In the genomic region with DNA sequence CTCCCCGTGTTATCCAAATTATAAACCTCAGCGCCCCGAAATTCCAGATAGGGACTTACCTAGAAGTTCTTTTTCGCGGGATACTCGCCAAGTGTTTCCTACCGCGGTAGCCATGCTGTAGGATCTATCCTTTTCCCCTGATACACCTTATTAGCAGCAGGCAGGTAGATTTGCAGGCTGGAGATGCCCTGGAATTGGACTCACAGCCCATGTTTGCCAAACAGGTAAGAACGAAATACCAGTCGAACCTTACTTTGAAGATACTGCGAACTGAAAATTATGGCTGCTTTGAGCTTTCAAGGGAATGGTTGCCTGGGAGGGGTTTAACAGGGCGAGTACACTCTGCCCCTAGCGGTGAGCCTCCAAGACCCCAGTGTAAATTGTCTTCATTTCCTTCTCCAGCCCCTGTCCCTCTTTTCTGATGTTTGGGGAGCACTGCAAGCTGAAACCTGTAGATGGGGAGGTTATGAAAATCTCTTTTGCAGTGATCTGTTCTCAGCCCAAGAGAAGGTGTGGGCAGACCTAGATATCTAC, we compare ENCODE assay signal across 8 mouse cellular contexts.
DNase-seq lines count a peak whose midpoint lies in the region; ATAC-seq and TF ChIP-seq lines count a peak whose summit lies in the region.

No protein-coding gene starts in this region.

- DNase-seq in layer of hippocampus, adult 11-12 months (ENCODE audit: low spot score) = peak; percentile 2
- DNase-seq in layer of hippocampus, postnatal 14 days (ENCODE audit: low spot score in 2 of 2) = no peak
- peak; percentile 54 for DNase-seq in embryonic facial prominence, embryonic 11.5 days (ENCODE audit: low spot score)
- DNase-seq in MN1 (ENCODE audit: low spot score) = no peak
- DNase-seq in gastrocnemius, adult 2 months = no peak
- no peak for DNase-seq in spleen, postnatal 36 days (ENCODE audit: low spot score in 2 of 2)

- H3K9ac ChIP-seq in embryonic facial prominence, embryonic 11.5 days (replicated peaks; ENCODE audit: low read length) = no peak overlapping the region
- H3K9ac ChIP-seq in intestine, embryonic 16.5 days (ENCODE audit: low read depth, low read length) = no peak overlapping the region
- H3K9ac ChIP-seq in midbrain, embryonic 13.5 days (replicated peaks) = peak overlapping the region; percentile 14; the same call in 1 of the 2 replicates

- WGBS in embryonic facial prominence, embryonic 11.5 days = 28% methylated on average over 13 of the region's 13 CpGs
- WGBS in intestine, embryonic 16.5 days = 28% methylated on average over 13 of the region's 13 CpGs
- WGBS in midbrain, embryonic 13.5 days = 32% methylated on average over 13 of the region's 13 CpGs

- ATAC-seq in embryonic facial prominence, embryonic 11.5 days (replicated peaks; ENCODE audit: insufficient number of reproducible peaks, low FRiP score, low TSS enrichment, low read depth) = no peak
- no peak for ATAC-seq in intestine, embryonic 16.5 days
- ATAC-seq in midbrain, embryonic 13.5 days = no peak

- no peaks in the 10 kb centered on the region for H3K36me3 ChIP-seq in embryonic facial prominence, embryonic 11.5 days (replicated peaks; ENCODE audit: control insufficient read depth, insufficient read depth, low read depth, low read length)
- H3K36me3 ChIP-seq in intestine, embryonic 16.5 days (ENCODE audit: control insufficient read depth, insufficient read depth, low read length) = no peaks in the 10 kb centered on the region
- H3K36me3 ChIP-seq in midbrain, embryonic 13.5 days = no peaks in the 10 kb centered on the region

- peak overlapping the region; percentile 16; the same call in 1 of the 2 replicates for H3K4me2 ChIP-seq in embryonic facial prominence, embryonic 11.5 days (ENCODE audit: low read depth, low read length)
- peak overlapping the region; percentile 40 for H3K4me2 ChIP-seq in intestine, embryonic 16.5 days (ENCODE audit: low read depth, low read length)
- peak overlapping the region; percentile 44 for H3K4me2 ChIP-seq in midbrain, embryonic 13.5 days (replicated peaks)

- H3K9me3 ChIP-seq in embryonic facial prominence, embryonic 11.5 days (replicated peaks; ENCODE audit: control insufficient read depth, low read length) = no peaks in the 10 kb centered on the region
- H3K9me3 ChIP-seq in intestine, embryonic 16.5 days (ENCODE audit: control insufficient read depth, low read length) = no peaks in the 10 kb centered on the region
- no peaks in the 10 kb centered on the region for H3K9me3 ChIP-seq in midbrain, embryonic 13.5 days

- H3K27me3 ChIP-seq in embryonic facial prominence, embryonic 11.5 days (ENCODE audit: control insufficient read depth, insufficient read depth, low read length) = no peaks in the 10 kb centered on the region
- no peaks in the 10 kb centered on the region for H3K27me3 ChIP-seq in intestine, embryonic 16.5 days (replicated peaks; ENCODE audit: control insufficient read depth, insufficient read depth, low read length)
- no peaks in the 10 kb centered on the region for H3K27me3 ChIP-seq in midbrain, embryonic 13.5 days

- no peak overlapping the region for H3K27ac ChIP-seq in embryonic facial prominence, embryonic 11.5 days (replicated peaks; ENCODE audit: low read depth, low read length)
- no peak overlapping the region for H3K27ac ChIP-seq in intestine, embryonic 16.5 days (ENCODE audit: low read length)
- no peak overlapping the region for H3K27ac ChIP-seq in midbrain, embryonic 13.5 days
- no peak overlapping the region for H3K27ac ChIP-seq in gastrocnemius, adult 2 months

- peak overlapping the region; percentile 33 for H3K4me3 ChIP-seq in embryonic facial prominence, embryonic 11.5 days (ENCODE audit: low read depth, low read length)
- H3K4me3 ChIP-seq in intestine, embryonic 16.5 days (ENCODE audit: low read length) = peak overlapping the region; percentile 47
- H3K4me3 ChIP-seq in midbrain, embryonic 13.5 days (replicated peaks) = peak overlapping the region; percentile 34
- no peak overlapping the region for H3K4me3 ChIP-seq in gastrocnemius, adult 2 months

- H3K4me1 ChIP-seq in embryonic facial prominence, embryonic 11.5 days (ENCODE audit: control insufficient read depth, insufficient read depth, low read length) = no peaks in the 10 kb centered on the region
- H3K4me1 ChIP-seq in intestine, embryonic 16.5 days (ENCODE audit: control insufficient read depth, insufficient read depth, low read length) = no peaks in the 10 kb centered on the region
- no peaks in the 10 kb centered on the region for H3K4me1 ChIP-seq in midbrain, embryonic 13.5 days (replicated peaks)

- intact Hi-C loops in gastrocnemius, adult 2 months (cut with DNase I) = no loop called here

- no peak for TF ChIP-seq CTCF in gastrocnemius, adult 2 months (IDR thresholded peaks at IDR 0.05)

Comparison
In these comparisons a context has a peak if more than half of its experiments do, and no peak if none do; other contexts are left out.
1. DNase-seq: peak in layer of hippocampus, adult 11-12 months (single experiment) and embryonic facial prominence, embryonic 11.5 days (single experiment); none in layer of hippocampus, postnatal 14 days (0 of 2), MN1 (single experiment), gastrocnemius, adult 2 months (single experiment) and spleen, postnatal 36 days (0 of 2).
2. Peak in every context shown above with its lines, with median percentiles within 50 percentile points of each other: H3K4me2 ChIP-seq.